Mouse (Mus musculus): Measurements from ENCODE around the gene Dppa2. TPM values are rescaled to one million over a fixed set of nuclear protein-coding genes. Genes with fewer than 3 reads are reported as not detected.

The Dppa2 gene
- not detected in 2 replicates for polyA plus RNA-seq (2015; fragmentation: Nextera tagmentation; extraction: Ambion mirVana)

- H3K4me3 ChIP-seq (replicated peaks) = no peak within 1 kb of the TSS
- no peak within 1 kb of the TSS for H3K9ac ChIP-seq (replicated peaks)
- no peaks in the 10 kb centered on the region for H3K4me1 ChIP-seq
- ATAC-seq (ENCODE audit: low FRiP score) = no peak
- H3K4me2 ChIP-seq = no peak within 1 kb of the TSS
- no peak within 1 kb of the TSS for H3K27ac ChIP-seq (replicated peaks)
- H3K36me3 ChIP-seq = no peaks in the 10 kb centered on the region
- no peaks in the 10 kb centered on the region for H3K27me3 ChIP-seq (replicated peaks)
- H3K9me3 ChIP-seq (replicated peaks) = no peaks in the 10 kb centered on the region
- WGBS = 81% methylated on average over 7 of the region's 7 CpGs
These were observed at the start of gene Dppa2 for GRCm38 (mm10) chr16:48303509-48303908. TSS of gene Dppa2 (plus strand) at chr16:48303908.

- no peak for ATAC-seq (ENCODE audit: low FRiP score)
- H3K27me3 ChIP-seq (replicated peaks) = no peaks in the 10 kb centered on the region
- H3K4me3 ChIP-seq (replicated peaks) = no peak overlapping the region
- no peaks in the 10 kb centered on the region for H3K9me3 ChIP-seq (replicated peaks)
- no peak overlapping the region for H3K4me2 ChIP-seq
- no peak overlapping the region for H3K27ac ChIP-seq (replicated peaks)
- H3K4me1 ChIP-seq = no peaks in the 10 kb centered on the region
- 94% methylated on average over 5 of the region's 5 CpGs for WGBS
- no peaks in the 10 kb centered on the region for H3K36me3 ChIP-seq
- no peak overlapping the region for H3K9ac ChIP-seq (replicated peaks)
These were observed 49.1 kb upstream of the Dppa2 start for GRCm38 (mm10) chr16:48254584-48254983.

- Histone ChIP-seq H3K9me3 (replicated peaks) (no peaks in the 10 kb centered on the region), H3K27ac (replicated peaks) (no peak overlapping the region), H3K27me3 (replicated peaks) (no peaks in the 10 kb centered on the region), H3K4me1 (no peaks in the 10 kb centered on the region), H3K4me3 (replicated peaks) (no peak overlapping the region), H3K9ac (replicated peaks) (no peak overlapping the region), H3K36me3 (no peaks in the 10 kb centered on the region), H3K4me2 (no peak overlapping the region)
- no peak for ATAC-seq (ENCODE audit: low FRiP score)
- 90% methylated on average over 4 of the region's 4 CpGs for WGBS
These were observed 44.2 kb upstream of the Dppa2 start for GRCm38 (mm10) chr16:48259519-48259918.

- Histone ChIP-seq H3K27me3 (replicated peaks) (no peaks in the 10 kb centered on the region), H3K9me3 (replicated peaks) (no peaks in the 10 kb centered on the region), H3K4me2 (no peak overlapping the region), H3K27ac (replicated peaks) (no peak overlapping the region), H3K4me1 (no peaks in the 10 kb centered on the region), H3K9ac (replicated peaks) (no peak overlapping the region), H3K36me3 (no peaks in the 10 kb centered on the region), H3K4me3 (replicated peaks) (no peak overlapping the region)
- no peak for ATAC-seq (ENCODE audit: low FRiP score)
- WGBS = 83% methylated on average over 1 of the region's 1 CpGs
These were observed 40.8 kb upstream of the Dppa2 start for GRCm38 (mm10) chr16:48262901-48263300.

- H3K4me2 ChIP-seq = no peak overlapping the region
- H3K27me3 ChIP-seq (replicated peaks) = no peaks in the 10 kb centered on the region
- WGBS = 89% methylated on average over 4 of the region's 4 CpGs
- H3K9ac ChIP-seq (replicated peaks) = no peak overlapping the region
- no peaks in the 10 kb centered on the region for H3K9me3 ChIP-seq (replicated peaks)
- no peaks in the 10 kb centered on the region for H3K4me1 ChIP-seq
- H3K36me3 ChIP-seq = no peaks in the 10 kb centered on the region
- H3K27ac ChIP-seq (replicated peaks) = no peak overlapping the region
- ATAC-seq (ENCODE audit: low FRiP score) = no peak
- no peak overlapping the region for H3K4me3 ChIP-seq (replicated peaks)
These were observed 37.9 kb upstream of the Dppa2 start for GRCm38 (mm10) chr16:48265856-48266255.

- Histone ChIP-seq H3K4me1 (no peaks in the 10 kb centered on the region), H3K4me2 (no peak overlapping the region), H3K9me3 (replicated peaks) (no peaks in the 10 kb centered on the region), H3K36me3 (no peaks in the 10 kb centered on the region), H3K27me3 (replicated peaks) (no peaks in the 10 kb centered on the region), H3K9ac (replicated peaks) (no peak overlapping the region), H3K4me3 (replicated peaks) (no peak overlapping the region), H3K27ac (replicated peaks) (no peak overlapping the region)
- WGBS = 82% methylated on average over 4 of the region's 4 CpGs
- ATAC-seq (ENCODE audit: low FRiP score) = no peak
These were observed 26.8 kb upstream of the Dppa2 start for GRCm38 (mm10) chr16:48276940-48277339.

GRCm38 (mm10) chr16:48280883-48281282, 22.8 kb upstream of the Dppa2 start:
- 95% methylated on average over 4 of the region's 4 CpGs for WGBS
- no peaks in the 10 kb centered on the region for H3K9me3 ChIP-seq (replicated peaks)

GRCm38 (mm10) chr16:48282801-48283200, 20.9 kb upstream of the Dppa2 start:
- WGBS = 29% methylated on average over 1 of the region's 1 CpGs
- no peak overlapping the region for H3K4me3 ChIP-seq (replicated peaks)
- no peaks in the 10 kb centered on the region for H3K4me1 ChIP-seq
- H3K9me3 ChIP-seq (replicated peaks) = no peaks in the 10 kb centered on the region
- H3K27me3 ChIP-seq (replicated peaks) = no peaks in the 10 kb centered on the region
- H3K36me3 ChIP-seq = no peaks in the 10 kb centered on the region
- no peak for ATAC-seq (ENCODE audit: low FRiP score)
- no peak overlapping the region for H3K4me2 ChIP-seq
- H3K9ac ChIP-seq (replicated peaks) = no peak overlapping the region
- no peak overlapping the region for H3K27ac ChIP-seq (replicated peaks)

More at GRCm38 (mm10) chr16:48280883-48281282, 22.8 kb upstream of the Dppa2 start:
- no peak for ATAC-seq (ENCODE audit: low FRiP score)
- Histone ChIP-seq H3K27ac (replicated peaks) (no peak overlapping the region), H3K27me3 (replicated peaks) (no peaks in the 10 kb centered on the region), H3K4me1 (no peaks in the 10 kb centered on the region), H3K9ac (replicated peaks) (no peak overlapping the region), H3K4me3 (replicated peaks) (no peak overlapping the region), H3K36me3 (no peaks in the 10 kb centered on the region), H3K4me2 (no peak overlapping the region)

GRCm38 (mm10) chr16:48283517-48283916, 20.2 kb upstream of the Dppa2 start, which contains the start of gene Dppa4:
TSS of gene Dppa4 (plus strand) at chr16:48283733.
- Histone ChIP-seq H3K9me3 (replicated peaks) (no peaks in the 10 kb centered on the region), H3K4me3 (replicated peaks) (no peak within 1 kb of the TSS), H3K4me2 (no peak within 1 kb of the TSS), H3K4me1 (no peaks in the 10 kb centered on the region), H3K36me3 (no peaks in the 10 kb centered on the region), H3K27ac (replicated peaks) (no peak within 1 kb of the TSS), H3K9ac (replicated peaks) (no peak within 1 kb of the TSS), H3K27me3 (replicated peaks) (no peaks in the 10 kb centered on the region)
- no peak for ATAC-seq (ENCODE audit: low FRiP score)
- WGBS = 79% methylated on average over 4 of the region's 4 CpGs

- WGBS = 93% methylated on average over 4 of the region's 4 CpGs
- no peaks in the 10 kb centered on the region for H3K36me3 ChIP-seq
- H3K27ac ChIP-seq (replicated peaks) = no peak overlapping the region
- no peak overlapping the region for H3K4me2 ChIP-seq
- H3K9ac ChIP-seq (replicated peaks) = no peak overlapping the region
- no peaks in the 10 kb centered on the region for H3K27me3 ChIP-seq (replicated peaks)
- H3K4me1 ChIP-seq = no peaks in the 10 kb centered on the region
- ATAC-seq (ENCODE audit: low FRiP score) = no peak
- H3K9me3 ChIP-seq (replicated peaks) = no peaks in the 10 kb centered on the region
- no peak overlapping the region for H3K4me3 ChIP-seq (replicated peaks)
These were observed 18.2 kb upstream of the Dppa2 start for GRCm38 (mm10) chr16:48285517-48285916.

GRCm38 (mm10) chr16:48297384-48298136, 6.1 kb upstream of the Dppa2 start:
- no peaks in the 10 kb centered on the region for H3K36me3 ChIP-seq
- no peak for ATAC-seq (ENCODE audit: low FRiP score)
- H3K27me3 ChIP-seq (replicated peaks) = no peaks in the 10 kb centered on the region
- no peak overlapping the region for H3K4me3 ChIP-seq (replicated peaks)
- no peaks in the 10 kb centered on the region for H3K4me1 ChIP-seq
- H3K4me2 ChIP-seq = no peak overlapping the region
- no peaks in the 10 kb centered on the region for H3K9me3 ChIP-seq (replicated peaks)
- H3K27ac ChIP-seq (replicated peaks) = no peak overlapping the region
- H3K9ac ChIP-seq (replicated peaks) = no peak overlapping the region
- WGBS = 83% methylated on average over 14 of the region's 14 CpGs

- H3K36me3 ChIP-seq = no peaks in the 10 kb centered on the region
- no peaks in the 10 kb centered on the region for H3K4me1 ChIP-seq
- H3K27me3 ChIP-seq (replicated peaks) = no peaks in the 10 kb centered on the region
- H3K4me2 ChIP-seq = no peak overlapping the region
- 78% methylated on average over 3 of the region's 3 CpGs for WGBS
- no peak overlapping the region for H3K9ac ChIP-seq (replicated peaks)
- H3K4me3 ChIP-seq (replicated peaks) = no peak overlapping the region
- no peaks in the 10 kb centered on the region for H3K9me3 ChIP-seq (replicated peaks)
- H3K27ac ChIP-seq (replicated peaks) = no peak overlapping the region
- ATAC-seq (ENCODE audit: low FRiP score) = no peak
These were observed 3.8 kb upstream of the Dppa2 start for GRCm38 (mm10) chr16:48299884-48300283.

Measured in neural tube, embryonic 15.5 days (tissue).